Mouse (Mus musculus) cerebellum, adult (tissue): ENCODE data around the gene 4930524J08Rik.
A peak's percentile ranks its signal among the peaks of the same experiment; 100 is the strongest.

Source experiments
- ATAC-seq: cut with Nextera tagmentation; 2 replicates; pipeline ENCODE4 v1.9.2; 2017; ENCODE audit warnings: mild to moderate bottlenecking, moderate library complexity, mixed read lengths; ENCODE audit not compliant: insufficient number of reproducible peaks, low FRiP score, low TSS enrichment

Gene 4930524J08Rik

DNA sequence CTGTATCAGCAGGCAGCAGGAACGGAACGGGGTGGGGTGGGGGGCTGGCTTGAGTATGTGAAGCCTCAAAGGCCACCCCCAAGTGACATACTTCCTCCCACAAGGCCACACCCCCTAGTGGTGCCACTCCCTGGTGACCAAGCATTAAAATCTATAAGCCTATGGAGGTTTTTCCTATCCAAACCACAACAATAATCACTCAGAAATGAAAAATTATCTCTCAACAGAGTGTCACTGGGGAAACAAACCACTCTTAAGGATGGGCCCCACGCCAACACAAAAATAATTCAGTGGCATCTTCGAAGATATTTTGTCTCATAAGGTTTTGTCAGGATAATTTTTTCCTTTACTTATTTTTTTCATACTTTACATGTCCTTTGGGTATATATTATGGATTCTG is 25.0 kb downstream of the 4930524J08Rik start:
- no peak for ATAC-seq

DNA sequence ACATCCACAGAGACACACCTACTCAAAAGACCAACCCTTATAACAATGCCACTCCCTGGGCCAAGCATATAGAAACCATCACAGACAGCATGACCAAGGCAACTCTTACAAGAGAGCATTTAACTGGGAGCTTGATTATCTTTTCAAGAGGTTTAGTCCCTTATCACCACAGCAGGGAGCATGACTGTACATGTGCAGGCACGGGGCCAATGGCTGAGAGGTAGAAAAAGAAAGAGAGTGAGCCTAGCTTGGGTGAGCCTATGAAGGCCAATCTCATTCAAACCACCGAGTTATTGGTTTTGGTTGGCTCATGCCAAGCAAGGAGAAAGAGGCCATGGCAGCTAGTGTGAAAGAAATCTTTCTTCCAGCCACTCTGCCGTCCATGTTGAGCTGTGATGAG is 26.6 kb downstream of the 4930524J08Rik start:
- ATAC-seq: no peak

DNA sequence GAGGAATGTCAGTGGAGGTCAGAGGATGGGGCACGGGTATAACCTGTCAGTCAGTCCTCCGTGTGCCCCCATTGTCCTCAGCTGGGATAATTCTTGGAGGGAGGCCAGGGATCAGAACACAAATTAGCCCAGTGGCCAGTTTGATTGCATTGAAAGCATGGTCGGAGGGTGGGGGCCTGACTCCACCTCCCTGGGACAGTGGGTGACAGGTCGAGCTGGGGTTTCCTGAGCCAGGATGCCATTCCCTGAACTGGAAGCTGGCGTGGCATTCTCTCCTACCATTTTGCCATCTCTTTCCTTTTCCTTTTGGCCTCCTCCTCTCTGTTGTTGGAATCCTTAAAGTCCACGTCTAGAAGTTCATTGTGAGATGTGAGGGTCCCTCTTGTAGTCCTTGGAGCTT is 27.0 kb downstream of the 4930524J08Rik start:
- ATAC-seq: no peak

DNA sequence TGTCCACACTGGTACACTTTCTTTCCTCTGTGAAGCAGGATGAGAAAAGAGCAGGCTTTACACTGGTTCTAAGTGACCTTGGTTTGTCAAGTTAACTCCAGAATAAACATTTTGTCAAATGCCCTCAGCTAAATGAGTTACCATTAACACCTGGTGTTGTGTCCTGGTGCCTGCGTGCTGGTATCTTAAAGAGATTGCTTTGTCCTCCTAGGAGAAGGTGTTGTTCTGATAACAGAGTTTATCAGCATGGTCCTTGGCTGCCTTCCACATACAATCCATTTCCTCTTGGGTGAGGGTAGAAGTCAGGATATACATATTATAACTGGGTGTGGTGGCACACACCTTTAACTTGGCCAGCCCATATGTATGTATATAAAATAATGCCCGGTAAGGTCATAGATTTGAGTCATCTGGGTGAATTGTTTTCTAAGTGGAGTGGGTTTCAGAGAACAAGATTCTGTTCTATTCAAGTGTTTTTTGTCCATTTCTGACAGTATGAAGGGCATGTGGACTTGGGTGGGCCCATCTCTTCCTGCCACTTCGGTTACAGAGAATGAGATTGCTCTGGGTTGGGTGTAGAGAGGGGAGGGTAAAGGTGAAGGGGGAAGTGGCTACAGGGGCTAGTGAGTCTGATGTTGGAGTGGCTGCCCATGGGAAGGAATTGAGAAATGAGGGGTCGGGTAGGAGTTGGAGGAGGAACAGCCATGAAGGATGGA is 27.6 kb downstream of the 4930524J08Rik start:
- no peak for ATAC-seq

DNA sequence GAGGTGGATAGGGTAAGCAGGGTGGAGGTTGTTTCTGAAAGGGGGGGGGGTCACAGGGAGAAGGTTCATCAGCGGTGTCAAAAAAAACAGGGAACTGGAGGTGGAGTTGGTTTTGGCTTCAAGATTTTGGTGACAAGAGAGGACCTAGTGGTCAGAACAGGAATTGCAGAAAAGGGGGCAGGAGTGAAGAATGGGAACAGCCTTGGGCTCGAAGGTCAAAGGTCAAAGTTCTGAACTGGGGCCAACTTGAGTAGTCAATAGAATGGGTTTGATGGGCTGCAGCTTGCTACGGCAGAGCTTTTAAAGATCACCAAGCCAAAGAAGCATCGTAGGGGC is 28.1 kb downstream of the 4930524J08Rik start:
- no peak for ATAC-seq

DNA sequence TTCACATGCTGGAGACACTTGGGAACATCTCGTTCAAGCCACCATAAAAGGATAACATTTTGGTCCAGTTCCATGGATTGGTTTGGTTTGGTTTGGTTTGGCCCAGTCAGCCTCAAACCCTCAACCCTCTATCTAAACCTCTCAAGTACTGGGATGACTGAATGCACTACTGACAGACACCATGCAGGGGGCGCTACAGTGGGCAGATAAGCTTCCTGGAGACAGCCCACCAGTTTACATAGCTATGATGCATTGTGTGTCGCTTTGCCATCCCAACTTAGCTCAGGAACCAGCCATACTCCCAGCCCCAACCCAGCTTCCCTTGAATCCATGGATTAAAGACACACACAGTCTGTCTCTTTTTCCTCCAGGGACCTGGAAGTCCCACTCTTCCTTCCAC is 29.6 kb downstream of the 4930524J08Rik start:
- no peak for ATAC-seq

DNA sequence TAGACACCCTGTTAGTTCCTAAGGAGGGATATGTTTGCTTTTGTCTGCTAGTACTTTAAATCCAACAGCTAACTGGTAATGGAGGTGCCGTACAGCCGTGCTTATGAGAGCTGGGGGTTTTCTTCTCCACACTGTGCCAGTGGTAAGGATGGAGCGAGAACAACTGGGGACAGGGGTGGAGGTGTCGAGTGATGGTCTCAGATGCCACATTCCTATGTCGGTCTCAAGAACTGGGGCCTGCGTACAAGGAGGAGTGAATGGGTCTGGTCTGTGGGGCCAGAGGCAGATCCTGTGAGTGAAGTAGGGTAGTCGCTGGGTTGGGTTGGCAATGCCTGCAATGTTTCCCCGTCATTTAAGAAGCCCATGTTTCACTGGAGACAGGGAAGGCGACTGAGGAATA is 33.7 kb downstream of the 4930524J08Rik start:
- ATAC-seq: no peak

DNA sequence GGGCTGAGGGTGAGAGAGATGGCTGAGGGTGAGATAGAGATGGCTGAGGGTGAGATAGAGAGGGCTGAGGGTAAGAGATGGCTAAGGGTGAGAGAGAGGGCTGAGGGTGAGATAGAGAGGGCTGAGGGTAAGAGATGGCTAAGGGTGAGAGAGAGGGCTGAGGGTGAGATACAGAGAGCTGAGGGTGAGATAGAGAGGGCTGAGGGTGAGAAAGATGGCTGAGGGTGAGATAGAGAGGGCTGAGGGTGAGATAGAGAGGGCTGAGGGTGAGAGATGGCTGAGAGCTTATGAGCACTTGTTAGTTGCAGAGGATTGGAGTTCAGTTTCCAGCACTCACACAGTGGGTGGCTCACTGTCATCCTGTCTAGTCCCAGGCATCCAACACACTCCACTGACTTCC is 41.2 kb downstream of the 4930524J08Rik start:
- ATAC-seq: no peak

DNA sequence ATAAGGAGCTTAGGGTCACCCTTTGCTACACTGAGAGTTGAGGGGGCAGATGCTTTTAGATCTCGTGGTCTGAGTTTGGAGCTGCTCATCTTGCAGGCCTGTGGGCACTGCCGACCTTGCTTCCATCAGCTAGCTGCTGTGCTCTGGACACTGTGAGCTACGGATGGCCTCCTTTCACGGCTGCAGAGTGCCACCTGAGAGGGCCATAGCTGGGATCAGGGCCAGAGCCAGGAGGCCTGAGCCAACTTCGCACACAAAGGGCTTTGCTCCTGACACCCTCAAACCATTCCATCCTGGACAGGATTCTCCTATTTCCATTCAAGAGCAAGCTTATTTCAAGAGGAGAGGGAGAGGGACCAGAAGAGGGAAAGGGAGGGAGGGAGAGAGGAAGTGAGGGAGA is 45.5 kb downstream of the 4930524J08Rik start:
- peak; percentile 52; the same call in 1 of the 2 replicates for ATAC-seq

DNA sequence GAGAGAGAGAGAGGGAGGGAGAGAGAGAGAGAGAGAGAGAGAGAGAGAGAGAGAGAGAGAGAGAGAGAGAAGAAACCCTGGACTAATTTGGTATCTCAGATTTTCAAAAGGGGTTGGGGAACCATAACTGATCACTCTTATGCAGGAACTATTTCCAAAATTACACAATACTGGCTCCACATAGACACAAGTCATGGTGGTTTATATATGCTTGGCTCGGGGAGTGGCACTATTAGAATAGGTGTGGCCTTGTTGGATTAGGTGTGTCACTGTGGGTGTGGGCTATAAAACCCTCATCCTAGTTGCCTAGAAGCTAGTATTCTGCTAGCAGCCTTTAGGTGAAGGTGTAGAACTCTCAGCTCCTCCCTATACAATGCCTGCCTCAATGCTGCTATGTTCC is 46.0 kb downstream of the 4930524J08Rik start:
- ATAC-seq: no peak
